Mouse (Mus musculus): ENCODE data around the gene Hs3st5. TPM values are rescaled to one million over a fixed set of nuclear protein-coding genes. Genes with fewer than 3 reads are reported as not detected.
A peak's percentile ranks its signal among the peaks of the same experiment; 100 is the strongest.
"Not testable (repeated sequence)": the region's sequence is repeated elsewhere in the genome, so short reads cannot be mapped to it uniquely, and the experiment has no call there.

Hs3st5 gene
- polyA plus RNA-seq, 1 experiment from 2014 or later: 2.1 TPM

GRCm38 (mm10) chr10:36499713-36500112 is 6.9 kb upstream of the Hs3st5 start:
- H3K27me3 ChIP-seq (ENCODE audit: control insufficient read depth, insufficient read depth, low read length): no peaks in the 10 kb centered on the region
- WGBS: 70% methylated on average over 1 of the region's 1 CpGs

GRCm38 (mm10) chr10:36506033-36506726 is 434 bp upstream of the Hs3st5 start:
- Histone ChIP-seq H3K4me1 (ENCODE audit: control insufficient read depth, insufficient read depth, low read length) (peaks cover 9% of the 10 kb centered on the region; the same call in 1 of the 2 replicates), H3K4me2 (ENCODE audit: low read depth, low read length) (peak overlapping the region; percentile 98), H3K9me3 (replicated peaks; ENCODE audit: control insufficient read depth, low read length) (no peaks in the 10 kb centered on the region), H3K27me3 (ENCODE audit: control insufficient read depth, insufficient read depth, low read length) (peaks cover 24% of the 10 kb centered on the region), H3K27ac (ENCODE audit: low read length) (no peak overlapping the region), H3K36me3 (ENCODE audit: control insufficient read depth, insufficient read depth, low read length) (no peaks in the 10 kb centered on the region), H3K9ac (ENCODE audit: low read length) (no peak overlapping the region), H3K4me3 (replicated peaks; ENCODE audit: low read length) (peak overlapping the region; percentile 65)
- WGBS: 10% methylated on average over 13 of the region's 13 CpGs
- peak; percentile 54; the same call in 1 of the 2 replicates for ATAC-seq (ENCODE audit: insufficient read depth, low FRiP score)

More at GRCm38 (mm10) chr10:36499713-36500112, 6.9 kb upstream of the Hs3st5 start:
- no peak overlapping the region for H3K9ac ChIP-seq (ENCODE audit: low read length)
- no peaks in the 10 kb centered on the region for H3K4me1 ChIP-seq (ENCODE audit: control insufficient read depth, insufficient read depth, low read length)
- no peak overlapping the region for H3K4me3 ChIP-seq (replicated peaks; ENCODE audit: low read length)
- H3K4me2 ChIP-seq (ENCODE audit: low read depth, low read length): no peak overlapping the region
- H3K27ac ChIP-seq (ENCODE audit: low read length): no peak overlapping the region
- no peaks in the 10 kb centered on the region for H3K9me3 ChIP-seq (replicated peaks; ENCODE audit: control insufficient read depth, low read length)
- H3K36me3 ChIP-seq (ENCODE audit: control insufficient read depth, insufficient read depth, low read length): no peaks in the 10 kb centered on the region
- ATAC-seq (ENCODE audit: insufficient read depth, low FRiP score): no peak

GRCm38 (mm10) chr10:36507556-36507870 is 899 bp downstream of the Hs3st5 start:
- no peak overlapping the region for H3K27ac ChIP-seq (ENCODE audit: low read length)
- ATAC-seq (ENCODE audit: insufficient read depth, low FRiP score): no peak
- H3K4me1 ChIP-seq (ENCODE audit: control insufficient read depth, insufficient read depth, low read length): peaks cover 9% of the 10 kb centered on the region; the same call in 1 of the 2 replicates
- under 1% methylated on average over 15 of the region's 15 CpGs for WGBS
- H3K9ac ChIP-seq (ENCODE audit: low read length): peak overlapping the region; percentile 67
- peaks cover 24% of the 10 kb centered on the region for H3K27me3 ChIP-seq (ENCODE audit: control insufficient read depth, insufficient read depth, low read length)
- peak overlapping the region; percentile 65 for H3K4me3 ChIP-seq (replicated peaks; ENCODE audit: low read length)
- no peaks in the 10 kb centered on the region for H3K36me3 ChIP-seq (ENCODE audit: control insufficient read depth, insufficient read depth, low read length)
- peak overlapping the region; percentile 98 for H3K4me2 ChIP-seq (ENCODE audit: low read depth, low read length)
- no peaks in the 10 kb centered on the region for H3K9me3 ChIP-seq (replicated peaks; ENCODE audit: control insufficient read depth, low read length)

GRCm38 (mm10) chr10:36507991-36508546 is 1.5 kb downstream of the Hs3st5 start:
- Histone ChIP-seq H3K4me3 (replicated peaks; ENCODE audit: low read length) (peak overlapping the region; percentile 65), H3K4me1 (ENCODE audit: control insufficient read depth, insufficient read depth, low read length) (peaks cover 9% of the 10 kb centered on the region; the same call in 1 of the 2 replicates), H3K9me3 (replicated peaks; ENCODE audit: control insufficient read depth, low read length) (no peaks in the 10 kb centered on the region), H3K4me2 (ENCODE audit: low read depth, low read length) (peak overlapping the region; percentile 98), H3K9ac (ENCODE audit: low read length) (no peak overlapping the region), H3K36me3 (ENCODE audit: control insufficient read depth, insufficient read depth, low read length) (no peaks in the 10 kb centered on the region), H3K27ac (ENCODE audit: low read length) (no peak overlapping the region), H3K27me3 (ENCODE audit: control insufficient read depth, insufficient read depth, low read length) (peaks cover 24% of the 10 kb centered on the region)
- no peak for ATAC-seq (ENCODE audit: insufficient read depth, low FRiP score)
- WGBS: under 1% methylated on average over 18 of the region's 18 CpGs

- H3K4me1 ChIP-seq (ENCODE audit: control insufficient read depth, insufficient read depth, low read length): peaks cover 9% of the 10 kb centered on the region; the same call in 1 of the 2 replicates
- no peak overlapping the region for H3K4me3 ChIP-seq (replicated peaks; ENCODE audit: low read length)
- ATAC-seq (ENCODE audit: insufficient read depth, low FRiP score): no peak
- no peaks in the 10 kb centered on the region for H3K9me3 ChIP-seq (replicated peaks; ENCODE audit: control insufficient read depth, low read length)
- peaks cover 24% of the 10 kb centered on the region for H3K27me3 ChIP-seq (ENCODE audit: control insufficient read depth, insufficient read depth, low read length)
- H3K4me2 ChIP-seq (ENCODE audit: low read depth, low read length): no peak overlapping the region
- H3K9ac ChIP-seq (ENCODE audit: low read length): no peak overlapping the region
- H3K27ac ChIP-seq (ENCODE audit: low read length): no peak overlapping the region
- H3K36me3 ChIP-seq (ENCODE audit: control insufficient read depth, insufficient read depth, low read length): no peaks in the 10 kb centered on the region
- 53% methylated on average over 4 of the region's 4 CpGs for WGBS
These were observed 2.9 kb downstream of the Hs3st5 start for GRCm38 (mm10) chr10:36509477-36509876.

- no peaks in the 10 kb centered on the region for H3K4me1 ChIP-seq (ENCODE audit: control insufficient read depth, insufficient read depth, low read length)
- no peaks in the 10 kb centered on the region for H3K36me3 ChIP-seq (ENCODE audit: control insufficient read depth, insufficient read depth, low read length)
- ATAC-seq (ENCODE audit: insufficient read depth, low FRiP score): no peak
- no peak overlapping the region for H3K27ac ChIP-seq (ENCODE audit: low read length)
- H3K4me2 ChIP-seq (ENCODE audit: low read depth, low read length): no peak overlapping the region
- H3K4me3 ChIP-seq (replicated peaks; ENCODE audit: low read length): no peak overlapping the region
- H3K9ac ChIP-seq (ENCODE audit: low read length): no peak overlapping the region
- H3K9me3 ChIP-seq (replicated peaks; ENCODE audit: control insufficient read depth, low read length): no peaks in the 10 kb centered on the region
- H3K27me3 ChIP-seq (ENCODE audit: control insufficient read depth, insufficient read depth, low read length): no peaks in the 10 kb centered on the region
These were observed 17.3 kb downstream of the Hs3st5 start for GRCm38 (mm10) chr10:36523881-36524280.

GRCm38 (mm10) chr10:36533633-36534335 is 27.2 kb downstream of the Hs3st5 start:
- no peak overlapping the region for H3K9ac ChIP-seq (ENCODE audit: low read length)
- no peaks in the 10 kb centered on the region for H3K36me3 ChIP-seq (ENCODE audit: control insufficient read depth, insufficient read depth, low read length)
- no peak for ATAC-seq (ENCODE audit: insufficient read depth, low FRiP score)
- H3K27ac ChIP-seq (ENCODE audit: low read length): no peak overlapping the region
- no peak overlapping the region for H3K4me2 ChIP-seq (ENCODE audit: low read depth, low read length)
- H3K4me1 ChIP-seq (ENCODE audit: control insufficient read depth, insufficient read depth, low read length): no peaks in the 10 kb centered on the region
- H3K9me3 ChIP-seq (replicated peaks; ENCODE audit: control insufficient read depth, low read length): no peaks in the 10 kb centered on the region
- H3K4me3 ChIP-seq (replicated peaks; ENCODE audit: low read length): no peak overlapping the region
- WGBS: 87% methylated on average over 4 of the region's 4 CpGs
- no peaks in the 10 kb centered on the region for H3K27me3 ChIP-seq (ENCODE audit: control insufficient read depth, insufficient read depth, low read length)

GRCm38 (mm10) chr10:36546622-36547021 is 40.0 kb downstream of the Hs3st5 start:
- no peak overlapping the region for H3K4me3 ChIP-seq (replicated peaks; ENCODE audit: low read length)
- H3K4me2 ChIP-seq (ENCODE audit: low read depth, low read length): no peak overlapping the region
- no peaks in the 10 kb centered on the region for H3K9me3 ChIP-seq (replicated peaks; ENCODE audit: control insufficient read depth, low read length)
- H3K27me3 ChIP-seq (ENCODE audit: control insufficient read depth, insufficient read depth, low read length): no peaks in the 10 kb centered on the region
- H3K27ac ChIP-seq (ENCODE audit: low read length): no peak overlapping the region
- 24% methylated on average over 2 of the region's 2 CpGs for WGBS
- H3K4me1 ChIP-seq (ENCODE audit: control insufficient read depth, insufficient read depth, low read length): no peaks in the 10 kb centered on the region
- H3K36me3 ChIP-seq (ENCODE audit: control insufficient read depth, insufficient read depth, low read length): no peaks in the 10 kb centered on the region
- no peak for ATAC-seq (ENCODE audit: insufficient read depth, low FRiP score)
- no peak overlapping the region for H3K9ac ChIP-seq (ENCODE audit: low read length)

GRCm38 (mm10) chr10:36547713-36548112 is 41.1 kb downstream of the Hs3st5 start:
- H3K9ac ChIP-seq (ENCODE audit: low read length); H3K36me3 ChIP-seq (ENCODE audit: control insufficient read depth, insufficient read depth, low read length); H3K4me2 ChIP-seq (ENCODE audit: low read depth, low read length); H3K9me3 ChIP-seq (replicated peaks; ENCODE audit: control insufficient read depth, low read length); H3K27ac ChIP-seq (ENCODE audit: low read length); H3K4me1 ChIP-seq (ENCODE audit: control insufficient read depth, insufficient read depth, low read length); H3K4me3 ChIP-seq (replicated peaks; ENCODE audit: low read length); ATAC-seq (ENCODE audit: insufficient read depth, low FRiP score); H3K27me3 ChIP-seq (ENCODE audit: control insufficient read depth, insufficient read depth, low read length): not testable (repeated sequence)
- WGBS: 76% methylated on average over 1 of the region's 1 CpGs

Data from stomach, embryonic 16.5 days (tissue).